Mouse (Mus musculus): ENCODE data around the gene Ttc21a.

The Ttc21a gene

GRCm38 (mm10) chr9:119976704-119977556 lies 39.5 kb downstream of the Ttc21a start:
- peak; percentile 45 to 59 for DNase-seq

GRCm38 (mm10) chr9:119977557-119978060 lies 40.2 kb downstream of the Ttc21a start:
- peak in 1 of 2 experiments; percentile 26 for DNase-seq

- DNase-seq = peak; percentile 79 to 84
These were observed 40.9 kb downstream of the Ttc21a start for GRCm38 (mm10) chr9:119978151-119978810.

GRCm38 (mm10) chr9:119978811-119979441 lies 41.5 kb downstream of the Ttc21a start:
- DNase-seq = peak; percentile 41 to 51

- DNase-seq = peak; percentile 28 to 41
These were observed 42.3 kb downstream of the Ttc21a start for GRCm38 (mm10) chr9:119979749-119980148.

- peak; percentile 38 to 56 for DNase-seq
These were observed 43.4 kb downstream of the Ttc21a start for GRCm38 (mm10) chr9:119980770-119981182.

- peak; percentile 83 to 90 for DNase-seq
These were observed 44.1 kb downstream of the Ttc21a start for GRCm38 (mm10) chr9:119981183-119982179.

GRCm38 (mm10) chr9:119982241-119982811 lies 44.9 kb downstream of the Ttc21a start:
- DNase-seq = peak; percentile 86 to 89

- DNase-seq = peak; percentile 81 to 89
These were observed 45.6 kb downstream of the Ttc21a start for GRCm38 (mm10) chr9:119982956-119983551.

- peak; percentile 89 to 92 for DNase-seq
These were observed 46.5 kb downstream of the Ttc21a start for GRCm38 (mm10) chr9:119983585-119984535.

- DNase-seq = peak; percentile 45 to 61
These were observed 47.2 kb downstream of the Ttc21a start, which contains the start of gene Csrnp1 for GRCm38 (mm10) chr9:119984536-119985011. Gene Csrnp1, minus strand, starts transcription at chr9:119984658.

- peak in 1 of 2 experiments; percentile 4 for DNase-seq
These were observed 48.6 kb downstream of the Ttc21a start for GRCm38 (mm10) chr9:119985881-119986574.

- peak in 1 of 2 experiments; percentile 23 for DNase-seq
These were observed 50.9 kb downstream of the Ttc21a start for GRCm38 (mm10) chr9:119988304-119988703.

GRCm38 (mm10) chr9:119991310-119991709 lies 53.9 kb downstream of the Ttc21a start:
- no peak for DNase-seq

- DNase-seq = peak in 1 of 2 experiments; percentile 18
These were observed 55.9 kb downstream of the Ttc21a start for GRCm38 (mm10) chr9:119993092-119993844.

GRCm38 (mm10) chr9:119994207-119994606 lies 56.8 kb downstream of the Ttc21a start:
- peak in 1 of 2 experiments; percentile 3 for DNase-seq

GRCm38 (mm10) chr9:119996080-119996479 lies 58.7 kb downstream of the Ttc21a start:
- no peak for DNase-seq

- no peak for DNase-seq
These were observed 61.4 kb downstream of the Ttc21a start for GRCm38 (mm10) chr9:119998776-119999175.
